Mouse (Mus musculus) liver, adult (tissue): Measurements from ENCODE around the gene Adam1b.

Experiments used
- GATA4 ChIP-seq: IDR thresholded peaks from 2 replicates; pipeline ENCODE4 v1.6.1; 2014; ENCODE audit warnings: mild to moderate bottlenecking, low read length; ENCODE audit not compliant: insufficient replicate concordance

The Adam1b gene

GRCm38 (mm10) chr5:121525774-121526450, 22.7 kb upstream of the Adam1b start:
- TF ChIP-seq GATA4 = no peak

DNA sequence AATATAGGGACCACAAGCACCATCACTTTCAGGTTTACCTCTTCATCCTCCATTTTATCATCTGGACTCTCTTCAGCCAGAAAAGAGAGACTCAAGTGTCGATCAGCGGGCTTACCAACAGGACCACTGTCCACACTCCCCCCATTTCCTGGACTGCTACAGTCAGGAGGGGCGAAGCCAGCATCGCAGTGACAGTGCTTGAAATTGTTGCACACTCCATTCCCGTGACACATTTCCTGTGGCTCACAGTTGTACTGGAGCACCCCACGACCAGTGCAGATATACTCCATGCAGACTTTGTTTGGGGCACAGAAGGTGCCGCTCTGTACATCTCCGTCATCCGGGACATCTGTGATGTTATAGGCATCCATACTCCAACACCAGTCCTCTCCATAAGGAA, 15.7 kb upstream of the Adam1b start:
- no peak for TF ChIP-seq GATA4

- TF ChIP-seq GATA4 = no peak
Measured at GRCm38 (mm10) chr5:121510009-121510408, 6.8 kb upstream of the Adam1b start.

- no peak for TF ChIP-seq GATA4
Measured at GRCm38 (mm10) chr5:121506846-121507245, 3.6 kb upstream of the Adam1b start.

- no peak for TF ChIP-seq GATA4
Measured at GRCm38 (mm10) chr5:121500719-121501118, 2.5 kb downstream of the Adam1b start.

DNA sequence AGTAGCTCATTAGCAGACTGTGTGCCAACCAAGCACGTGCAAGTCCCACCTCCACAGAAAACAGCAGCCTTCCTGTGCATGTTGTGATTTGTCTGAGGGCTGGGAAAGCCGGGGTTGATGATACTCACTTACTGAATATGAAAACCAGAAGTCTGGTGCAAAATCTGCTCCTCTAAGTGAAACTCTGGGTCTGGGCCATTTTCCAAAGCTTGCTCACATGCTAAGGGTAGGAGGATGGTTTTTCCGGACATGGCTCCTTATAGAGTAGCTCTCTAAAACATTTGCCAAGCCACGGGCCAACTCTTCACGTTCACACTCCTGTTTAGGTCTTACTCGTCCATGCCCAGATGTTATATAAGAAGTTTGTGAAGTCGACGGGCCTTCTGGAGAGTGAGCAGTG, 9.9 kb downstream of the Adam1b start:
- no peak for TF ChIP-seq GATA4

GRCm38 (mm10) chr5:121484801-121485200, 18.4 kb downstream of the Adam1b start:
- no peak for TF ChIP-seq GATA4

GRCm38 (mm10) chr5:121477680-121478079, 25.6 kb downstream of the Adam1b start:
- no peak for TF ChIP-seq GATA4

DNA sequence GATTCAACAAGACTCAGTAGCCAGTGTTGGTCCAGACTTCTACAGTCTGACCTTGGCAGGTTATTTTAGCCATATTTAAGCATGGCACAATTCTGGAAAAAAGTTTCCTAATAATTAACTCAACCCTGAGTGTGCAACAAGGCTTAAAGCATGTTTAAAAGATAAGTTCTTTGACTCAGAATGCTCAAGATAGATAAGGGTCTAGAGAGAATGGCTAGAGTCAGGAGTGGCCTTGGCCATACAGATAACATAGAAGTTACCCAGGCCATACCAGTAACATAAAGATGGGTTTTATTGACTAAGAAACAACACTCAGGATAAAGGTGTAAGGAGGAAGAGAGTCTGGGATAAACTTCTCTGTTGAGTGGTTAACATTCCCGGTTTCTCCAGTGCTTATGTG, 27.2 kb downstream of the Adam1b start:
- no peak for TF ChIP-seq GATA4

DNA sequence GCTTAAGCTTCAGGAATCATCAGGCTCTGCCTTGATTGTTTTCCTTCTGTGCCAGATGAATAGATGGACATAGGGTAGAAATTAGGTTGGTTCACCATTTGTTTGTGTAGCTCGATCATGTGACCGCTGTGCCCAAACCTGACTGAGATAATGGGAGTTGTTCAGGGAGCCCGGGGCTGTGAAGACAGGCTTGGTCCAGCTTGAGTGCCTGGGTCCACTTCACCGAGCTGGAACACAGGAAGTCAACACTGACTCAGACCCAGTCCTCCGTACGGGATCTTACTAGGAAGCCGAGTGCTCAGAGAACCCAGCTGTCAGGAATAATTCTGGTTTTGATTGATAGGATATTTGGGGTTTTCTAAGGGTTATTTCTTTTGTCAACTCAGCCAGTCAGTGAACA, 28.6 kb downstream of the Adam1b start:
- TF ChIP-seq GATA4 = no peak

- TF ChIP-seq GATA4 = no peak
Measured at GRCm38 (mm10) chr5:121472411-121472810, 30.8 kb downstream of the Adam1b start.

GRCm38 (mm10) chr5:121469566-121469965, 33.7 kb downstream of the Adam1b start:
- TF ChIP-seq GATA4 = no peak

GRCm38 (mm10) chr5:121463601-121464250, 39.5 kb downstream of the Adam1b start:
- TF ChIP-seq GATA4 = no peak

DNA sequence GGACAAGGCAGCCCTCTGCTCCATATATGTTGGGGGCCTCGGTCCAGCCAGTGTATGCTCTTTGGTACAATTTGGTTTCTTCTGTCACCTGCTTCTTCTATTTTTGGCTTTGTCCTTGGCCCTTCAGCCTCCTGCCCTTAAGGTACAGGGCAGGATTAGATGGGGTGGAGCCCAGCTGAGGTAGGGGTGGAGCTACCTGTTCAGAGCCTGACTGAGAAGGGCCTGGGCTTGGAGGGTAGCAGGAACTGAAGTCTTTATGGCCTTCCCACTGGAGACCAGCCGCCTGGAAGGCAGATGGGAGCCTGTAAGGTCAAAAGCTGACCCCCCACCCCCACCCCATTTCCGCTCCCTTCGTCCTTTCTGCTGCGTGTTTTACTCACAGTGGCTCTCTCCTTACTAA, 40.3 kb downstream of the Adam1b start:
- no peak for TF ChIP-seq GATA4

DNA sequence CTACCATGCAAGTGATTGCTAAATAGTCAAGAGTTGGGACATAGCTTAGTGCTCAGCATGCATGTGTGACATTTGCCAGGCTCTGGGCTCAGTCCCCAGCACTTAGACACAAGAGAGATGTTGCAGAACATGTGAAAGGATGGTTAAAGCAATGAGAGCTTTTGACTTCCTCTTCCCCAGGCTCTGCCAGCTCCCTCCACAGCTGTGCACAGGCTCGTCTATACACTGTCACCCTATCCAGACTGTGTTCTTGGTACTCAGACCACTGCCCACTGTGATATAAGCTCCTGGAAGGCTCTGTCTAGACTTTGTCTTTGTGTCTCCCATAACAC, 41.1 kb downstream of the Adam1b start:
- TF ChIP-seq GATA4 = no peak

DNA sequence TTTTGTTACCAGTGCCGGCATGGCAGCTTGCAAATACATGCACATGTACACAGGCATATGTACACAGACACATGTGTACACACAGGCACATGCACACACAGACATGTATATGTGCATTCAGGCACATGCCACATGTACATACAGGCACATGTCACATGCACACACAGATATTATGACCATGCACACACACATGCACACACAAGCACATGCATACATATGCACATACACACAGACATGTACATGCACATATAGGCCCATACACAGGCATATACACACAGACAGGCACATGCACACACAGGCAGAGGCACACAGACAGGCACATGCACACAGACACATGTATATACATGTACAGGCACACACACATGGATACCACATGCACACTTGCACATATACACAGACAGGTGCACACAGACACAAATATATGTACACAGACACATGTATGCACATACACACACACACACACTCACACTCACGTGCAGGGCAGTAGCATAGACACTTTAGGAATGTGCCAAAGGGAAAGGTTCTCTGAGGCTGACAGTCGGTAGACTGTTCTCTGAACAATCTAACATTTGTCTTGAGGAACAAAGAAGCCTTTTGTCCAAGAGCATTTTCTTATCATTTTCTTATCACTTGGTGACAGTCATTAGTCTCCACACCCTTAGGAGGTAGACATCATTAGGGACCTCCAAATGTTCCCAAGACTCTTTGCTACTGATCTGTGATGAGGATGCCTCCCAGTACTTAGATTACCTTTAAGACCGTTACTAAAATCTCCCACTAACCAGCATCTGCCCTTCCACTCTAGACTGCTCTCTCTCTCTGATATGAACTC, 41.7 kb downstream of the Adam1b start:
- TF ChIP-seq GATA4 = no peak

DNA sequence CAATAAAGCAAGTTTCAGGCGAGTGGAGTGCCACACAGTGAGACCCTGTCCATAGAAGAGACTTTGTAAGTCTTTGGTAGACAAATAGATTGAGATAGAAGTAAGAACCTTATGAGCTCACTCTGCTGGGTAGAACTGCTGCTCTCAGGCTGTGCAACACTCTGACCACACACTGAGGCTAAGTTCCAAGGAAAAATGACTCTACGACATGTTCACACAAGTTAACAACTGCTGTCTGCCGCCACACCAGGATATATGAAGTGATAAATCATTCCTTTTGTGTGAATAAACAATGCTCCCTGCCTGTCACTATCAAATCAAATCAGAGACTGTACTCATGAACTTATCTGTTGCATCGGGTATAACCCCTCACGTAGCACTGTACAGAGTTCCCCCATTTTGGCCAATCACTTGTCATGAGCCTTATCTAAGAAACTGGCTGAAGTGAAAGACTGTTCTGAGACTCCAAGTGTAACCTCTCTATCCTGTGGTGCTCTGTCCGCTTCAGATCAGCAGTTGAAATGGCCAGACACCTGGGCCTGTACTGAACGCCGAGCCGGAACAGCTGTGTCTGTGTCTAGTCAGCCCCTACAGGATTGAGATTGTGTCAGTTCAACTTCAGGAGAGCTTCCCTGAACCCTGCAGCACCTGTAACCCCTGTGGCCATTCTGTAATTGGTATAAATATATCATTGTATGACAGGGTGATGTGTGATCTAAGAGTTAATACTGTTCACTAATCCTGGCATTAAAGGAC, 47.5 kb downstream of the Adam1b start:
- TF ChIP-seq GATA4 = no peak
